Mouse (Mus musculus) midbrain, embryonic 15.5 days (tissue): Measurements from ENCODE around the gene Gfm2. TPM values are rescaled to one million over a fixed set of nuclear protein-coding genes. Genes with fewer than 3 reads are reported as not detected.

Experiments
- ATAC-seq: fragments of 200-750 bp; cut with Nextera tagmentation; replicated peaks from 2 replicates; pipeline ENCODE4 v1.8.0; 2017; ENCODE audit warnings: moderate TSS enrichment
- H3K27ac ChIP-seq: fragments of 300-500 bp; sonication (generic); 2 replicates; pipeline ENCODE4 v1.5.1; 2015; ENCODE audit warnings: mild to moderate bottlenecking, inconsistent platforms
- H3K27me3 ChIP-seq: fragments of 300-500 bp; sonication (generic); replicated peaks from 2 replicates; pipeline ENCODE4 v1.6.1; 2015; ENCODE audit warnings: inconsistent platforms
- H3K36me3 ChIP-seq: fragments of 300-500 bp; sonication (generic); replicated peaks from 2 replicates; pipeline ENCODE4 v1.6.1; 2015; ENCODE audit warnings: inconsistent platforms
- H3K4me1 ChIP-seq: fragments of 300-500 bp; sonication (generic); 2 replicates; pipeline ENCODE4 v1.6.1; 2015; ENCODE audit warnings: inconsistent platforms
- H3K4me2 ChIP-seq: fragments of 300-500 bp; sonication (generic); 2 replicates; pipeline ENCODE4 v1.6.1; 2015; ENCODE audit warnings: inconsistent platforms, mild to moderate bottlenecking, moderate library complexity
- H3K4me3 ChIP-seq: fragments of 300-500 bp; sonication (generic); 2 replicates; pipeline ENCODE4 v1.5.1; 2015; ENCODE audit warnings: mild to moderate bottlenecking, inconsistent platforms
- H3K9ac ChIP-seq: fragments of 300-500 bp; sonication (generic); 2 replicates; pipeline ENCODE4 v1.6.1; 2015; ENCODE audit warnings: mild to moderate bottlenecking, inconsistent platforms
- H3K9me3 ChIP-seq: fragments of 300-500 bp; sonication (generic); 2 replicates; pipeline ENCODE4 v1.6.1; 2016; ENCODE audit warnings: inconsistent platforms
- WGBS: fragments of 180-500 bp; shearing (Covaris S2); methylation state at CpG from one replicate; pipeline ENCODE4 v1.1.7; 2015; ENCODE audit warnings: mixed read lengths; 5-methylcytosine and 5-hydroxymethylcytosine counted together
- polyA plus RNA-seq: library from polyadenylated mRNA; unstranded; fragments of >200 nt; fragmentation: Nextera tagmentation; extraction: Ambion mirVana; gene quantifications from 2 replicates; pipeline ENCODE4 v1.2.1, GENCODE M21; 2015

Gfm2 gene
- polyA plus RNA-seq, 1 experiment from 2014 or later, result 36.4 TPM

DNA sequence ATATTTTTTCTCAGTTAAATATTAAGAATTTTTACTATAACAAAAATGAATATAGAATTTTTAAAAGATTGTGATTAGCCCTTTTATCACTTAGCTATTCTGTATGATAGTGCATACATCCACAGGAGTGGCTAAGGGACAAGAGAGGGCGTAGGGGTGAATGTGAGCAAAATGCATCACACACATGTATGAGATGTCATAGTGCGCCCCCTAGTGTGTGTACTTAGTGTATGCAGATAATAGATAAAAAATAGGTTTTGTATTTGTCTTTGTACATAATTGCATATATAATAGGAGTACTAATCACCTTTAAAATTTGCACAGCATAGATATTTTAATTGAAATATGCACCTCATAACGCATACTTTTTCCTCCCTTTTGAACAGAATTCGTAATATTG lies 8.1 kb downstream of the Gfm2 start:
- Histone ChIP-seq H3K27ac (no peak overlapping the region), H3K27me3 (no peaks in the 10 kb centered on the region), H3K4me3 (no peak overlapping the region), H3K36me3 (peaks cover 31% of the 10 kb centered on the region), H3K9ac (no peak overlapping the region), H3K9me3 (no peaks in the 10 kb centered on the region), H3K4me2 (no peak overlapping the region), H3K4me1 (no peaks in the 10 kb centered on the region)
- 63% methylated on average over 4 of the region's 4 CpGs for WGBS
- ATAC-seq, result no peak

DNA sequence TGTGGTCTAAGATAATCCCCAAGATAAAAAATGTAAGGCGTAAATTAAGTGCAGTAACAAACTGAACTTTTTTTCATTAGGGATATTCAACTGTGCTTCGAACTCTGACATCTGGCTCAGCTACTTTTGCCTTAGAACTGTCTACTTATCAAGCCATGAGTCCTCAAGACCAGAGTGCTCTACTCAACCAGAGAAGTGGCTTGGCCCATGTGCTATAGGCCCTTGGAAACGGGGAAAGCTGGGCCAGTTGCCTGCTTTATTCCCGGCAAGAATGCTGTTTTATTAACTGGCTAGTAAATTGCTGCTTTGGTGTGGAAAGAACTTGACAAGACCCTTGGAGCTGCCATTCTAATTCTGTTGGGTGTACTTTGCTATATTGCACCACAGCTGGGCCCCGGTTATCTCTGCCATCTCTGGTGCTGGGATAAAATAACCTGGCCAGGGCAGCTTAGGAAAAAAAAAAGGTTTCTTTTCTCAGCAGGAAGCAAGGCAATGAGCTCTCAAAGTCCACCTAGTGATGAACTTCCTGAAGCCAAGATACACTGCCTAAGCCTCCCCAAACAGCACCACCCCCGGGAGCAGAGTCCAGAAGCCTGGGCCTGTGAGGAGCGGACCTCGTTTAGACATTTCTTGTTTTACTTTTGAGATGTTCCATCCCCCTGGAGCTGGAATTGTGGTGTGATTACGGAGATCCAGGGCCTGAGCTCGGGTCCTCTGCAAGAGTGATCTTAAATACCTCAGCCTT lies 38.0 kb downstream of the Gfm2 start:
- Histone ChIP-seq H3K36me3 (peaks cover 42% of the 10 kb centered on the region), H3K4me1 (no peaks in the 10 kb centered on the region)

DNA sequence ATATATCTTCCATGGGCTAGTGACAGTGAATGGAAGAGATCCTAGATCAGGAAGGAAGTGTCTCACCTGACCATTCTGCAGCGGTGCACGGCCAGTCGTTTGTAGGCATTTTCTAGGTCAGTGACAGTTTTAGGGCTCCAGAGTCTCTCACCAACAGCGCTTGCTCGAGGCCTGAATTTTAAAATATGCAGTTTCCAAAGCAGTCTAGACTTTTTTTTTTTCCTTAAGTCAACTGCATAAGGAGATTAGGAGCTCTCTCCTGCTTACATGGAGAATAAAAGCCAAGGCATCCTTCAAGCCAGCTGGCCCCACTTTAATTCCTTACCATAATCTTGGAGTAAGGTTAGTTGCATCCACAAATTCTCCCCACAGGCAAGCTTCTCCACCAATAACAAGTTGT lies 39.0 kb downstream of the Gfm2 start:
- H3K9ac ChIP-seq, result no peak overlapping the region
- WGBS, result 65% methylated on average over 5 of the region's 5 CpGs
- H3K27me3 ChIP-seq, result no peaks in the 10 kb centered on the region
- no peak overlapping the region for H3K4me3 ChIP-seq
- H3K4me1 ChIP-seq, result no peaks in the 10 kb centered on the region
- no peak overlapping the region for H3K4me2 ChIP-seq
- H3K27ac ChIP-seq, result no peak overlapping the region
- no peak for ATAC-seq
- H3K36me3 ChIP-seq, result peaks cover 42% of the 10 kb centered on the region
- H3K9me3 ChIP-seq, result no peaks in the 10 kb centered on the region

More for the DNA sequence above, 38.0 kb downstream of the Gfm2 start:
- H3K4me3 ChIP-seq, result no peak overlapping the region
- no peak overlapping the region for H3K9ac ChIP-seq
- no peak for ATAC-seq
- 90% methylated on average over 10 of the region's 10 CpGs for WGBS
- H3K9me3 ChIP-seq, result no peaks in the 10 kb centered on the region
- H3K27me3 ChIP-seq, result no peaks in the 10 kb centered on the region
- H3K27ac ChIP-seq, result no peak overlapping the region
- no peak overlapping the region for H3K4me2 ChIP-seq

DNA sequence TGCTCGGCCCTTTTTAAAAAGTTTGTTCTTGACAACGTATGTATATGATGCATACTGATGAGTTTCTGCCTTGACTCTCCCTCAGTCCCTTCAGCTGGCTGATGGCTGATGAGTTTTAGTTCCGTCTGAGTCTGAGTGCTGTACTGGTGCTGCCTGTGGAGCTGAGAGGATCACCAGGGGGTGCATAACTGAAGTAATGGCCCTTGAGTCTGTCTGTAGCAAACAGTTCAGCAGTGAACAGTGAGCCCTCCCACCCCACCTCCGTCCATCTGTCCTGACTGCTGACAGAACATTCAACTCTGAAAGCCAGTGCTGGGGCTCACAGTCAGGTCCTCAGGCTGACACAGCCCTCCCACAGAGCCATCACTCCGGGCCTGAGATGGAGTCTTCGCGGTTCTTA lies 41.2 kb downstream of the Gfm2 start:
- no peaks in the 10 kb centered on the region for H3K9me3 ChIP-seq
- H3K4me3 ChIP-seq, result no peak overlapping the region
- no peak overlapping the region for H3K27ac ChIP-seq
- H3K4me2 ChIP-seq, result no peak overlapping the region
- no peaks in the 10 kb centered on the region for H3K27me3 ChIP-seq
- peaks cover 26% of the 10 kb centered on the region for H3K36me3 ChIP-seq
- no peaks in the 10 kb centered on the region for H3K4me1 ChIP-seq
- no peak for ATAC-seq
- no peak overlapping the region for H3K9ac ChIP-seq
- WGBS, result 69% methylated on average over 7 of the region's 7 CpGs

DNA sequence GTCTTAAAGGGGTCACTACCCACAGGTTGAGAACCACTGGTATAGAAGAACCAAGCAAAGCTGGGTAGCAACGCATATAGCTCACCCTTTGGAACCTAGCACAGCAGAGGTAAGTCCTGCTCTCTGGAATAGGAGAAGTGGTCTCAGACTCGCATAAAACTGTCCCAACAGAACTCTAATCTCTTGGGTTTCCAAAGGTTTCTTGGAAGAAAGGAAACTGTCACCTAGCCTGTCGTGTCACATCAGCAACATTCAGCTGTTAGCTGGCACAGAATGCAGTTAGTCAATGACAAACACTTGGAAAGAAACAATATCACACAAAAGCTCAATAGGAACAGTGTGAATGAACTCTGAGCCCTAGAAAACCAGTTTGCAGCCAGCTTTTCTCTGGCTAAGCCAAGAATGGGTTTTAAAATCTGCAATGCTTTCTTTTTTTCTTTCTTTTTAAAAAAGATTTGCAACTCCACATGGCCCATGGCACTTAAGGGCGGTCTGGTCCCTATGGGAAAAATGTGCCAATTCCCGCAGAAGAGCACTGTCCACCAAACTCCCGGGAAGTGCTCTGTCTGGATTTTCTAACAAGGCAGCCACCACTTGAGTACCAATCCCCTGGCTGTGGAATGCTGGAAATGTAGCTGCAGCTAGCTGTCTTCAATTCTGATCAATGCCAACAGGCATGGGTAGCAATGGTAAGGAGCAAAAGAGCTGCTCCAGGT lies 42.5 kb downstream of the Gfm2 start:
- no peak overlapping the region for H3K9ac ChIP-seq
- no peak overlapping the region for H3K4me2 ChIP-seq
- no peak for ATAC-seq
- 51% methylated on average over 6 of the region's 6 CpGs for WGBS
- H3K9me3 ChIP-seq, result no peaks in the 10 kb centered on the region
- H3K4me3 ChIP-seq, result no peak overlapping the region
- H3K27me3 ChIP-seq, result no peaks in the 10 kb centered on the region
- no peak overlapping the region for H3K27ac ChIP-seq
- no peaks in the 10 kb centered on the region for H3K4me1 ChIP-seq
- peaks cover 13% of the 10 kb centered on the region; the same call in 1 of the 2 replicates for H3K36me3 ChIP-seq

DNA sequence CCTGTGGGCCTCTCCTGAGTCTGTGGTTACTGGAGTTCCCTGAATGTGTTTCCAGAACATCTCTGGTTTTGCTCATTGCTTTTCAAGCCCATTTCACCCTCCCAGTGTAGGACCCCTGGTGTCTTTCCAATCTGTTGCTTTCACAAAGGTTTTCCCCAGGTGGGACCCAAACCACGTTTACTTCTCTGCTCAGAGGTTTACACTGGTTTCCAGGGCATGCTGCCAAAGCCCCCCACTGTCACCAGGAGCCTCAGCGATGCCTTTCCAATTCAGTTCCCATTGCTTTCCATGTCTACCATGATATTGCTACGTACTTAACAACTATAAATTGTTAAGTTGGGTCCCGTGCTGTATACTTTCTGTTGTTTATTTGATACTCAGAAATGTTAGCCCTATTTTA lies 45.1 kb downstream of the Gfm2 start:
- H3K4me2 ChIP-seq, result no peak overlapping the region
- no peak overlapping the region for H3K27ac ChIP-seq
- no peaks in the 10 kb centered on the region for H3K9me3 ChIP-seq
- no peak for ATAC-seq
- no peak overlapping the region for H3K9ac ChIP-seq
- no peaks in the 10 kb centered on the region for H3K27me3 ChIP-seq
- no peak overlapping the region for H3K4me3 ChIP-seq
- 0 out of 2 replicates have a peak, but pooled peaks cover under 1% of the 10 kb centered on the region for H3K36me3 ChIP-seq
- WGBS, result 72% methylated on average over 4 of the region's 4 CpGs
- no peaks in the 10 kb centered on the region for H3K4me1 ChIP-seq

DNA sequence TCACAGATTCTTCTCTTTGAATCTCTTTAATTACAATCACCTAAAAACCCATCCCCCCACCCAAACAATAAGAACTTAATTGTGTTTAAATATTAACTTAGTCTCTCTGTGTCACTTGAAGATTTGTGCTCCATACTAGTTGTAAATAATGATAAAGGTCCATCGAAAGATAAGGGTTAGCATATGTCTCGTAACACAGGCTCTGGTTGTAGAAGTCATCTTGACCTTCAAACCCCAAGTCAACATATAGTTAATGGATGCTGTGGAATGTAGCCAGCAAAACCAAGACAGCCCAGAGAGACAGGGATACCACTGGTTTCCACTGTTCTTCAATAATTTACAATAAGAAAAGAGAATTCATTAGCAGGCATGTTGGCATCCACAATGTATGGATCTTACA lies 46.4 kb downstream of the Gfm2 start:
- Histone ChIP-seq H3K4me2 (no peak overlapping the region), H3K9ac (no peak overlapping the region), H3K9me3 (no peaks in the 10 kb centered on the region), H3K4me3 (no peak overlapping the region), H3K36me3 (no peaks in the 10 kb centered on the region), H3K27ac (no peak overlapping the region), H3K27me3 (no peaks in the 10 kb centered on the region), H3K4me1 (no peaks in the 10 kb centered on the region)
- no peak for ATAC-seq
- whole genome bisulfite sequencing, result 97% methylated on average over 2 of the region's 2 CpGs

DNA sequence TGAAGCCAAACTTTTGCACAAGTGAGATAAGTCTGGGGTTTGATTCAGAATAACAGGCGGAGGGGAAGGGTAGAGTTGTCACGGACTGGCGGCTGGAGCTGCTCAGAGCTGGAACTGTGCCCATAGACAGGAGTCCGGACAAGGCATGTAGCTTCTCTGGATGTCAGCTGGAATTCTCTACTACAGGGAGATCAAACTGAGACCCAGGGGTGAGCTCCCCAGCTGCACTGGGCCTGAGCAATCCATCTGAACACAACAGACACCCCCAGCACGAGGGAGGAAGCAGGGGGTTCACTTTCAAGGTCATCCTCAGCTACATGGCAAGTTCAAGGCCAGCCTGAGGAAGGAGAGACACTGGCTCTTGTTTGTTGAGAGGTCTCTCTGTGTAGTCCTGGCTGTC lies 46.9 kb downstream of the Gfm2 start:
- Histone ChIP-seq H3K9ac (no peak overlapping the region), H3K4me1 (no peaks in the 10 kb centered on the region), H3K9me3 (no peaks in the 10 kb centered on the region), H3K4me3 (no peak overlapping the region), H3K27me3 (no peaks in the 10 kb centered on the region), H3K27ac (no peak overlapping the region), H3K36me3 (no peaks in the 10 kb centered on the region), H3K4me2 (no peak overlapping the region)
- ATAC-seq, result no peak
- 66% methylated on average over 5 of the region's 5 CpGs for WGBS

DNA sequence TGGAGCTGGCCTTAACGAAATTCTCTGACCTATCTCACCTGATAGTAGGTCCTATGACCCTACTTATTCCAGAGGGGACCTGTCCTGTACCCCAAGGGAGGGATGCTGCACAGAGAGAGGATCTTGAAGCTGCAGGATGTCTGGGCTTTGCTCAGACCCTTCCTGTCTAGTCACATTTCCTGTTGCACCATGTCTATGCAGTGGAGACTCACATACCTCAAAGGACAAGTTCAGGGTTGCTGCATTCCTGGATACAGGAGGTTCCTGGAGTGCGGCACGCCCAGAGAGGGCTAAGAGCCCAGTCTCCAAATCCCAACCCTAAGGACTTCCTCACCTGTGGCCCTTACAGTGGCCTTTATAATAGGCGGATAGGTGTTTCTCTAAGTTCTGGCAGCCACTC lies 48.6 kb downstream of the Gfm2 start:
- Histone ChIP-seq H3K4me2 (no peak overlapping the region), H3K27me3 (no peaks in the 10 kb centered on the region), H3K27ac (no peak overlapping the region), H3K4me3 (no peak overlapping the region), H3K36me3 (no peaks in the 10 kb centered on the region), H3K9me3 (no peaks in the 10 kb centered on the region), H3K9ac (no peak overlapping the region), H3K4me1 (no peaks in the 10 kb centered on the region)
- ATAC-seq, result no peak
- WGBS, result 90% methylated on average over 4 of the region's 4 CpGs

DNA sequence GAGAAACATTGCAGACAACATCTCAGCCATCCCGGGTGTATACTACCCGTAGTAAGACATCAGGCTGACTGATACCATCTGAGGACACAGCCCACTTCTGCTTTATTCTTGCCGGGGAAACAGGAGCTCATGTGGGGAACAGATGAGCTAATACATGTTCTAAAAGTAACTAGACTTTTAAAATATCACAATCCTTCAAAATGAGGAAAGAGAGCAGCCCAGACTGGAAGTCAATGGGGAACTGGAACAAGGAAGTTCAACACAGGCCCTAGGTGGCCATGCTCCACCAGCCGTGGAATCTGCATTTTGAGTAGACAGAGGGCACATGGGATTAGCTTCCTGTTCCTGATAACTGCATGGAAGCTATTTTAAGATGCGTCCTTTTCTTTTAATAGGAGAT lies 50.0 kb downstream of the Gfm2 start:
- Histone ChIP-seq H3K9me3 (no peaks in the 10 kb centered on the region), H3K9ac (no peak overlapping the region)
- WGBS, result 85% methylated on average over 5 of the region's 5 CpGs

DNA sequence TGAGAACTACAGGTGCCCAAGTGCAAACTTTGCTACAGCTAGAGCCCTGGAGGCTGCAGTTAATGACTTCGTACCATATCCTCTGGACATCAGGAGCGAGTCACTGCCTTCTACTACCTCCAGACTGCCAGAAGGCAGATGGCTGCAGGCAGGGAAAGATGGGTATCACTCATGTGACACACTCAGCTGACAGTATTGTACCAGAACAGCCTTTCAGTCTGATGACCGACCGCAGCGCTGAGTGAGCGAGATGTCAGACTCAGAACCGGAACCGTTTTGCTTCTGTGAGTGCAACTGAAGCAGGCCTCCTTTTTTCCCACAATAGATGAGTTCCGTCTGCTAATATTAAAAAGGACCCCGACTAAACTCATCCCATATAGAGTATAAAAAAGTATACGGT lies 54.9 kb downstream of the Gfm2 start:
- H3K4me2 ChIP-seq, result no peak overlapping the region
- no peak overlapping the region for H3K27ac ChIP-seq
- H3K4me3 ChIP-seq, result no peak overlapping the region
- no peak overlapping the region for H3K9ac ChIP-seq
- no peaks in the 10 kb centered on the region for H3K9me3 ChIP-seq
- WGBS, result 90% methylated on average over 11 of the region's 11 CpGs
- ATAC-seq, result no peak
- H3K27me3 ChIP-seq, result no peaks in the 10 kb centered on the region
- no peaks in the 10 kb centered on the region; the same call in 1 of the 2 replicates for H3K4me1 ChIP-seq
- H3K36me3 ChIP-seq, result no peaks in the 10 kb centered on the region

More for the DNA sequence above, 50.0 kb downstream of the Gfm2 start:
- no peak overlapping the region for H3K4me3 ChIP-seq
- H3K27me3 ChIP-seq, result no peaks in the 10 kb centered on the region
- H3K27ac ChIP-seq, result no peak overlapping the region
- no peaks in the 10 kb centered on the region for H3K4me1 ChIP-seq
- H3K36me3 ChIP-seq, result no peaks in the 10 kb centered on the region
- H3K4me2 ChIP-seq, result no peak overlapping the region
- no peak for ATAC-seq

DNA sequence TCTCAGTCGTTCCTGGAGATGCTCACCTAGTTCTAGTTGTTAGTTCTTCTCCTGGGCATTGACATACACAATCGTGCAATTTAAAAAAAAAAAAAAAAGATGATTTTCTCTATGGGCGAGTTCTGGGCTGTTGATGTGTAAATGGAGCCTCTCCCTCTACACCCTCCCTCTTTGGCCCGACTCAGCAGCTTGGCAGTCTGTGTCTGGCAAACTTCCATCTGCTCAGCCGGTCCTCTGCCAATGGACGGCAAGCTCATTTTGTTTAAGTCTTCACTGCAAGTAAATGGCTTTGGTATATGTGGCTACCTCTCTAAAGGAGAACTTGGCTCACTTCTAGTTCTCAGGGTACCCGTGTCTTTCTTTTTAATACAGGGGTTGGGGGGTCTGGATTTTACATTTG lies 55.7 kb downstream of the Gfm2 start:
- no peaks in the 10 kb centered on the region for H3K9me3 ChIP-seq
- 53% methylated on average over 7 of the region's 7 CpGs for WGBS
- H3K36me3 ChIP-seq, result no peaks in the 10 kb centered on the region
- ATAC-seq, result no peak
- peaks cover 3% of the 10 kb centered on the region; the same call in 1 of the 2 replicates for H3K4me1 ChIP-seq
- no peak overlapping the region for H3K4me2 ChIP-seq
- H3K9ac ChIP-seq, result no peak overlapping the region
- H3K27ac ChIP-seq, result no peak overlapping the region
- no peaks in the 10 kb centered on the region for H3K27me3 ChIP-seq
- H3K4me3 ChIP-seq, result no peak overlapping the region
